Mouse (Mus musculus): ENCODE results near the gene Slc39a1. TPM values are rescaled to one million over a fixed set of nuclear protein-coding genes. Genes with fewer than 3 reads are reported as not detected.

Slc39a1 gene
- total RNA-seq, 2 experiments from 2014 or later: 94.0 to 95.4 TPM

DNA sequence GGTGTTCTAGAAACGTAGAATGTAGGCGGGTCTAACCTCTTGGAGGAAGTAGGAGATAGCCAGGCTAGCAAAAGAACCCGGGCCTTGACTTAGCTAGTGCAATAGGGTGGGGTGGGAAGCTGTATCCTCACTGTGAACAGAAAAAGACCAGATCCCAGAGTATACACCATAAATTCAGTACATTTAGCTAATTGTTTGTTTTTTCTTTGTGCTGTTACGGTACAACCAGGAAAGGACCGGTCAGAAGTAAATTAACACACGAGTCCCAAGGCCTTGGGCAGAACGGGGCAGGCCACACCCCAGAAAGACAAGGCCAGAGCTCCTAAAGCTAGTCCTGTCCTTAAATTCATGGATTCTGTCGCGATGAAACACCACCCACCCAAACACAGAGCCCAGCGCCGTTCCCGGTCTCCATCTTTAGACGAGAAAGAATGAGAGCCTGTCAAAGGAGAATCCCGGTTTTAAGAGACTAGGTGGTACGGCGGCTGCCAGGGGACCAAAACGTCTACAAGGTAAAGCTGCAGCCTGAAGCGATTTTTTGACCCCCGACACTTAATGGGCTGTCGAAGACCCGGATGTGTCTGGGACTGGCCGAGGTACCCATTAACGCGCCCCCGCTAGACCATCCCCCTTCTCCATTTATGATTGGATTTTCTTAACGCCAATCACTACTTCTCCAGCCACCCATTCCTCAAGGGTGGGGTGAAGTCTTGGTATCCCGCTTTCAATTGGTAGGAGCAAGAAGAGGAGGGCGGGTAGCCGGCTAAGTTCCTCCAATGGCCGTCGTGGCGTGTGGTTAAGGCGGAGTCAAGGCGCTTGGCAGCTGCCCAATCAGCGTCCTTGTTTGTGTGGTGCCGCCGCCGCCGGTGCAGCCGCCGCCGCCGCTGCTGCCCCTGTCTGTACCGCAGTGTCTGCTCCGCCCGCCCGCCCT, 44.6 kb downstream of the Slc39a1 start, which contains the start of gene Gatad2b:
Gene Gatad2b (plus strand): TSS at position 834 of the 931 bp plus-strand sequence.
- intact Hi-C loops (cut with DNase I): loop anchor here (5.0 to 10.0 kb wide), 2 partner anchors 80 to 172 kb away; partner anchors contain the start of gene Npr1
- DNase-seq: peak; percentile 97 to 98

DNA sequence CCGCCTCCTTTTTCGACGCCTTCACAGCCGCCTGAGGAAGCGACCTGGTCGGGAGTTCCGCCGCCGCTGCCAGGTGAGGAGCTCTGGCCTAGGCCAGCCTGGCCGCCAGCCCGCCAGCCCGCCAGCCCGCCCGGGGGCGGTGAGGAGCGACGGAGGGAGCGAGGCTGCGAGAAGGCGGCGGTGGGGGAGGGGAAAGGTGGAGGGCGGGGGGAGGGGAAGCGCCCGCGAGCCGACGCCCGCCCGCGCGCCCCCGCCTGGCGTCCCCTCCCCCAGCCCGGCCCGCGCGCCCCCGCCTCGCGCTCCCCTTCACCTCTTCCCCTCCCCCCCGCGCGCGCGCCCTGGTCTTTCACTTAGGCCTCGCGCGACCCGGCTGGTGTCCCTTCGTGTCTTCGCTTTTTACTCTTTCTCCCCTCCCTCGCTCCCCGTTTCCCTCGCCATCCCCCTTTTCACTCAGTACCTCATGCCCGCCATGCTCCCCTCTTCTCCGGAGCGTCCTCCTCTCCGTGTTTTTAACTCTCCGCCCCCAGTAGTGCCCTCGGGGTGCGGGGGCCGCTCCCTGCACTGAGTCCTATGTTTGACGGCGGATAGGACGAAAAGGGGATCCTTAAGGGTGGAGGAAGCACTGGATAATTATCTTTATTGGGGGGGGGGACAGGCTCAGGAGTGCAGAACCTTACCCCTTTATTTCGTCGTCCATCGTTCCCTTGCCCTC, 45.5 kb downstream of the Slc39a1 start:
- peak; percentile 72 to 73 for DNase-seq
- intact Hi-C loops (cut with DNase I): loop anchor here (5.0 to 10.0 kb wide), 2 partner anchors 79 to 171 kb away; partner anchors contain the start of gene Npr1

DNA sequence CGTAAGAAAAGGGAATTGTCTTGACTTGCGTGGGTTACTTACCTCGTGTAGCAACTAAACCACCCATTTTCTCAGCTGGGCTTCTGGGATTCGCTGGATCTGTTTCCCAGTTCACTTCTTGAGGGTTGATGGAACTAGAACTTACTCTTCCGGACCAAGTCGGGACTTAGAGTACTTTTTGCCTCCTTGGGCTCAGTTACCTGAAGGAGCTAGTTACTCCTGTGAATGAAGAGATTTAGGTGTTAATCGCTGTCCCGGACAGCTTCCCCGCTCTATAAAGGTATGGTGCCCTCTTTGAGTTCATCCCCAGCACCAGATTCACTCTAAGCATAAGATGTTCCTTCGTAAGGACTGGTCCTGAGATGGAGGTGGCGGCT, 46.1 kb downstream of the Slc39a1 start:
- no peak for DNase-seq
- intact Hi-C loops (cut with DNase I): loop anchor here (5.0 to 10.0 kb wide), 2 partner anchors 78 to 171 kb away; partner anchors contain the start of gene Npr1

DNA sequence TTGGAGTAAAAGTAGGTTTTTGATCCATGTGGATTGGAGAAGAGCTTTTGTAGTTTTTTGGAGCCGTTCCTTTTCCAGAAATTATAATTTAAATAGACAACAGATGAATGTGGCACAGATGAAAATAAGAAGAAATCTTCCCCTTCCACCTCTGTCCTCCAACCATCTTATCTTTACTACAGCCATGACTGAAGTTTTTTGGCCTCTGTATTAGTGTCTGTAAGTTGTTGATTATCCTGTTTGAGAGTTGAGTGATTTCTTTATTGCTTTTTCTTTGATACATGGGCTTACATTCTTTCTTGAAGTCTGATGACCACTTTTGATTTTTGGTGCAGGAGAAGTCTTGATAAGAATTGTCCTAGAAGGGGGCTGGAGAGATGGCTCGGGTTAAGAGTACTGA, 46.7 kb downstream of the Slc39a1 start:
- no peak for DNase-seq
- intact Hi-C loops (cut with DNase I): loop anchor here (5.0 to 10.0 kb wide), 2 partner anchors 78 to 170 kb away; partner anchors contain the start of gene Npr1

Small RNA genes within 50 kb of the gene (microRNA-seq; reads per million reads assigned to microRNA genes)
- gene Mir7012: 0.27 to 0.72 reads per million in 2 experiments

Other genes starting within 250 kb of the Slc39a1 start
- gene Hax1, start 249.4 kb upstream of the Slc39a1 start, total RNA-seq (2021): 10 to 100 TPM; 41.7 to 48.2 TPM
- gene 4933434E20Rik, start 196.5 kb upstream of the Slc39a1 start, total RNA-seq (2021): 10 to 100 TPM; 60.6 to 67.1 TPM
- gene Ubap2l, start 195.5 kb upstream of the Slc39a1 start, total RNA-seq (2021): 100 to 1,000 TPM; 119 to 130 TPM
- gene Tpm3, start 175.5 kb upstream of the Slc39a1 start, total RNA-seq (2021): 10 to 100 TPM; 71.0 to 71.4 TPM
- under 1 TPM; 0.12 to 0.14 TPM for gene Nup210l, start 144.0 kb upstream of the Slc39a1 start, total RNA-seq (2021)
- 100 to 1,000 TPM; 868 to 969 TPM for gene Rps27, start 34.5 kb upstream of the Slc39a1 start, total RNA-seq (2021)
- 10 to 100 TPM in 1 of 2 experiments, 1 to 10 TPM in 1; 6.7 to 10.9 TPM for gene Rab13, start 34.5 kb upstream of the Slc39a1 start, total RNA-seq (2021)
- 10 to 100 TPM; 44.9 to 48.9 TPM for gene Jtb, start 16.6 kb upstream of the Slc39a1 start, total RNA-seq (2021)
- gene Creb3l4, start 4.7 kb upstream of the Slc39a1 start, total RNA-seq (2021): not detected
- gene Crtc2, start 6.0 kb downstream of the Slc39a1 start, total RNA-seq (2021): 10 to 100 TPM; 19.5 to 21.7 TPM
- gene Dennd4b, start 17.0 kb downstream of the Slc39a1 start, total RNA-seq (2021): 10 to 100 TPM; 21.1 to 23.6 TPM
- 10 to 100 TPM; 47.2 to 52.9 TPM for gene Gatad2b, start 45.0 kb downstream of the Slc39a1 start, total RNA-seq (2021)
- 1 to 10 TPM; 1.9 to 2.6 TPM for gene Slc27a3, start 141.8 kb downstream of the Slc39a1 start, total RNA-seq (2021)
- gene Ints3, start 185.4 kb downstream of the Slc39a1 start, total RNA-seq (2021): 10 to 100 TPM; 26.4 to 27.2 TPM
- 10 to 100 TPM; 25.8 to 33.1 TPM for gene Npr1, start 217.7 kb downstream of the Slc39a1 start, total RNA-seq (2021)
- 10 to 100 TPM; 35.3 to 39.2 TPM for gene Ilf2, start 228.0 kb downstream of the Slc39a1 start, total RNA-seq (2021)
- 10 to 100 TPM; 51.3 to 52.6 TPM for gene Snapin, start 242.9 kb downstream of the Slc39a1 start, total RNA-seq (2021)